Mouse (Mus musculus): Measurements from ENCODE around the gene Arpc2. TPM values are rescaled to one million over a fixed set of nuclear protein-coding genes. Genes with fewer than 3 reads are reported as not detected.

Gene Arpc2
- total and polyA plus RNA-seq, 3 experiments, result 234 to 522 (median 455) TPM

GRCm38 (mm10) chr1:74230992-74231391 is 4.9 kb upstream of the Arpc2 start:
- in situ Hi-C loops (cut with MboI; ENCODE audit: low pct_ligation_motif_present, low pct_unique_long_range_greater_than_20kb, low sequenced_read_pairs), result no loop called here

DNA sequence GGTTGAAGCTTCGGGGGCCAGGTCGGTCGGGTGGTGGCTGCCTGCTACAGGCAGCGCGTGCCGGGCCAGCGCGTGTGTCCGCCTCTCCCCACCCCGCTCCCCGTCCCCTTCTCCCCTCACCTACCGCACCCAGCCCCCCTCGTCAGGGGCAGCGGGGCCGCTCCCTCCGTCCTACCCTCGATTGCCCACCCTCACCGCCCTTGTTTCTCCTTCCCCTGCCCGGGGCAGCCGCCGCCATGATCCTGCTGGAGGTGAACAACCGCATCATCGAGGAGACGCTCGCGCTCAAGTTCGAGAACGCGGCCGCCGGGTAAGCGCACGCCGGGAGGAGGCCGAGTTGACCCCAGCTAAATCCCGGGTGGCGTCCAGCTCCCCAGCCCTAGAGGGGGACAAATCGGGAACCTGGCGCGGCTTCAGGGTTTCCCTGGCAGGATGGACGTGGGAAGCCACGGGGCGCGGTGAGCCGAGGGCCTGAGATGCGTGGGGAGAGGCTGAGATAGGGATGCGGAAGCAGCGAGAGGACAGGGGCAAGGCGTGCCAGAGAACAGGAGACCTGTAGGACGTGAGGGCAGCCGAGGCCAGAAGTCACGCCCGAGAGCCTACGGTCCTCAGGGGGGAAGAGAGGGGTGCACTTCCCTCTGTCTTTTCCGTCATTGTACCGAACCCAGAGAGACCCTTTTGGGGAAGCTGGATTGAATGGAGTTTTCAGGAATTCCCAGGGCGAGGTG is 870 bp downstream of the Arpc2 start:
- peaks cover 3 to 19% of the 10 kb centered on the region in 2 experiments for H3K36me3 ChIP-seq (replicated peaks in 1 of 2; ENCODE audit: control insufficient read depth in 1 of 2, insufficient read depth in 1 of 2, low read length in 1 of 2)
- H3K79me2 ChIP-seq (replicated peaks; ENCODE audit: control insufficient read depth, extremely low read depth, insufficient read depth, poor library complexity, severe bottlenecking), result peaks cover 52% of the 10 kb centered on the region
- TF ChIP-seq CHD2 (IDR thresholded peaks at IDR 0.05; ENCODE audit: low read length), result peak; percentile 35; the same call in 1 of the 2 replicates
- no peak for TF ChIP-seq CHD1 (IDR thresholded peaks at IDR 0.05; ENCODE audit: low read depth, low read length)
- peak; percentile 56 for TF ChIP-seq EP300 (IDR thresholded peaks at IDR 0.05; ENCODE audit: low read length)
- no peak for TF ChIP-seq ZC3H11A (IDR thresholded peaks at IDR 0.05; ENCODE audit: low read depth, low read length)
- TF ChIP-seq MXI1 (IDR thresholded peaks at IDR 0.05; ENCODE audit: low read depth, low read length), result peak; percentile 88
- no peak for TF ChIP-seq USF1 (IDR thresholded peaks at IDR 0.05; ENCODE audit: low read depth, low read length)
- no peak for TF ChIP-seq POLR2A (IDR thresholded peaks at IDR 0.05; ENCODE audit: low read depth, low read length)
- TF ChIP-seq GABPA (IDR thresholded peaks at IDR 0.05; ENCODE audit: insufficient replicate concordance, low read depth, low read length), result no peak
- 0 out of 2 replicates have a peak, but pooled peaks have one; percentile 23 for TF ChIP-seq KAT2A (IDR thresholded peaks at IDR 0.05; ENCODE audit: insufficient replicate concordance, low read length)
- no peak for TF ChIP-seq USF2 (conservative IDR thresholded peaks at IDR 0.05; ENCODE audit: low read depth, low read length)
- no peak; the same call in none of the 2 replicates for TF ChIP-seq HCFC1 (IDR thresholded peaks at IDR 0.05; ENCODE audit: low read depth, low read length)
- TF ChIP-seq JUND (conservative IDR thresholded peaks at IDR 0.05; ENCODE audit: low read depth, low read length), result no peak
- TF ChIP-seq UBTF (IDR thresholded peaks at IDR 0.05; ENCODE audit: low read depth, low read length), result peak; percentile 61; the same call in 1 of the 2 replicates
- TF ChIP-seq MYC (IDR thresholded peaks at IDR 0.05; ENCODE audit: low read depth, low read length), result no peak
- TF ChIP-seq NRF1 (IDR thresholded peaks at IDR 0.05; ENCODE audit: low read depth, low read length), result no peak
- no peak for TF ChIP-seq ZMIZ1 (IDR thresholded peaks at IDR 0.05; ENCODE audit: low read depth, low read length)
- no peak for TF ChIP-seq MAZ (IDR thresholded peaks at IDR 0.05; ENCODE audit: low read depth, low read length)
- TF ChIP-seq MEF2A (IDR thresholded peaks at IDR 0.05; ENCODE audit: borderline replicate concordance, low read depth, low read length), result peak; percentile 30; the same call in 1 of the 2 replicates
- TF ChIP-seq BHLHE40 (IDR thresholded peaks at IDR 0.05; ENCODE audit: low read depth, low read length), result peak; percentile 53
- TF ChIP-seq IRF4 (IDR thresholded peaks at IDR 0.05; ENCODE audit: low read depth, low read length), result no peak
- TF ChIP-seq NELFE (IDR thresholded peaks at IDR 0.05; ENCODE audit: low read depth, low read length), result no peak
- TF ChIP-seq MAX (IDR thresholded peaks at IDR 0.05; ENCODE audit: low read length), result peak; percentile 51; the same call in 1 of the 2 replicates
- no peak for TF ChIP-seq TBP (conservative IDR thresholded peaks at IDR 0.05; ENCODE audit: low read depth, low read length)
- TF ChIP-seq RAD21 (IDR thresholded peaks at IDR 0.05; ENCODE audit: low read depth, low read length), result no peak
- TF ChIP-seq SIN3A (IDR thresholded peaks at IDR 0.05; ENCODE audit: low read length), result peak; percentile 84
- TF ChIP-seq TCF12 (IDR thresholded peaks at IDR 0.05; ENCODE audit: low read depth, low read length), result peak; percentile 27; the same call in 1 of the 2 replicates
- TF ChIP-seq ELF1 (IDR thresholded peaks at IDR 0.05; ENCODE audit: low read depth, low read length), result peak; percentile 75; the same call in 1 of the 2 replicates
- TF ChIP-seq POLR2AphosphoS2 (IDR thresholded peaks at IDR 0.05; ENCODE audit: low read depth, low read length), result no peak
- no peak for TF ChIP-seq MAFK (IDR thresholded peaks at IDR 0.05; ENCODE audit: insufficient replicate concordance, low read length)
- TF ChIP-seq ETS1 (conservative IDR thresholded peaks at IDR 0.05; ENCODE audit: low read depth, low read length), result 0 out of 2 replicates have a peak, but pooled peaks have one; percentile 24
- H3K4me1 ChIP-seq (ENCODE audit: control insufficient read depth in 1 of 2, insufficient read depth in 2 of 2), result peaks cover 4 to 21% of the 10 kb centered on the region in 2 experiments; a peak in 3 of 4 replicates
- peak overlapping the region; percentile 78 for H3K27ac ChIP-seq (ENCODE audit: insufficient read depth, low read depth)
- no peaks in the 10 kb centered on the region for H3K27me3 ChIP-seq (replicated peaks)
- dilution Hi-C loops (cut with MboI; ENCODE audit: extremely low pct_ligation_motif_present, extremely low pct_unique_long_range_greater_than_20kb, low sequenced_read_pairs), result no loop called here
- peak overlapping the region; percentile 99 for H3K4me2 ChIP-seq (ENCODE audit: insufficient read depth, low read depth, poor library complexity, severe bottlenecking)
- in situ Hi-C loops (cut with MboI; ENCODE audit: low pct_ligation_motif_present, low pct_unique_long_range_greater_than_20kb, low sequenced_read_pairs), result no loop called here
- H3K9me3 ChIP-seq (replicated peaks; ENCODE audit: low read length), result no peaks in the 10 kb centered on the region
- DNase-seq (ENCODE audit: extremely low read depth), result no peak
- H3K9ac ChIP-seq (ENCODE audit: insufficient read depth, low read depth), result peak overlapping the region; percentile 92
- H3K4me3 ChIP-seq (replicated peaks in 1 of 3; ENCODE audit: low read depth in 2 of 3, low read length in 2 of 3, poor library complexity in 1 of 3), result peak overlapping the region; percentile 63 to 97 (median 94)

More at GRCm38 (mm10) chr1:74230992-74231391, 4.9 kb upstream of the Arpc2 start:
- H3K9me3 ChIP-seq (replicated peaks; ENCODE audit: low read length), result peaks cover 5% of the 10 kb centered on the region
- no peaks in the 10 kb centered on the region for H3K36me3 ChIP-seq (replicated peaks in 1 of 2; ENCODE audit: control insufficient read depth in 1 of 2, insufficient read depth in 1 of 2, low read length in 1 of 2)
- H3K4me2 ChIP-seq (ENCODE audit: insufficient read depth, low read depth, poor library complexity, severe bottlenecking), result no peak overlapping the region
- H3K9ac ChIP-seq (ENCODE audit: insufficient read depth, low read depth), result no peak overlapping the region
- dilution Hi-C loops (cut with MboI; ENCODE audit: extremely low pct_ligation_motif_present, extremely low pct_unique_long_range_greater_than_20kb, low sequenced_read_pairs), result no loop called here
- TF ChIP-seq NELFE (IDR thresholded peaks at IDR 0.05; ENCODE audit: low read depth, low read length) (no peak), MYC (IDR thresholded peaks at IDR 0.05; ENCODE audit: low read depth, low read length) (no peak)
- H3K27me3 ChIP-seq (replicated peaks), result no peaks in the 10 kb centered on the region
- H3K4me1 ChIP-seq (ENCODE audit: control insufficient read depth in 1 of 2, insufficient read depth in 2 of 2), result peaks cover 0 to 11% of the 10 kb centered on the region in 2 experiments; a peak in 2 of 4 replicates
- no peak overlapping the region for H3K4me3 ChIP-seq (replicated peaks in 1 of 3; ENCODE audit: low read depth in 2 of 3, low read length in 2 of 3, poor library complexity in 1 of 3)
- no peak overlapping the region for H3K27ac ChIP-seq (ENCODE audit: insufficient read depth, low read depth)
- no peak for DNase-seq (ENCODE audit: extremely low read depth)
- no peaks in the 10 kb centered on the region for H3K79me2 ChIP-seq (replicated peaks; ENCODE audit: control insufficient read depth, extremely low read depth, insufficient read depth, poor library complexity, severe bottlenecking)
